ENCODE assay signal across 31 mouse cellular contexts in the genomic region with DNA sequence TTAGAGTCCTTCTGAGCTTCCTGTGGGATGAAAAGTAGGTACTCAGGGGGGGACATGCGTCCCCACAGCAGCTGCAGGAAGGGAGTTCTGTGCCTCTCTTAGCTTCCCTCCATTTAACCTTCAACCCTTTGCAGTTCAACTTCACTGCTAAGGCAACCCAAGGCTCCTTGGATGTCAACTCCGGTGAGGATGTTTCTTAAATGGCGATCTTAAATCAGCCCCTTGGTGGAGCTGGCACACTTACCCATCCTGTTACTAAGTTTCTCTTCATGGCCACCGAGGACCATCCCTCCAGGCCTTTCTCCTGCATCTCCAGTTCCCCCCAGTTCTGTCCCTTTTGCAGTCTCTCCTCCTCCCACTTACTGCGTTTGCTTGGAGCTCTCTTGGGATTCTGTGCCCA. TPM values are rescaled to one million over a fixed set of nuclear protein-coding genes. Genes with fewer than 3 reads are reported as not detected.
"Had no signal": no experiment of that assay in that cellular context is flagged by ENCODE, and none has a peak within 500 bp of the region (broad histone marks: within the 10 kb centered on the region; RNA-seq: fewer than 3 reads in every experiment).

No protein-coding gene starts in this region.

- H3K27ac ChIP-seq: gastrocnemius, adult 2 months; heart, embryonic 13.5 days; heart, embryonic 15.5 days; hindbrain, embryonic 10.5 days; hindbrain, embryonic 12.5 days; hindbrain, embryonic 14.5 days; layer of hippocampus, adult 2 months; left cerebral cortex, adult 2 months; limb, embryonic 12.5 days; liver, embryonic 13.5 days; liver, embryonic 15.5 days had no signal

- H3K36me3 ChIP-seq: heart, embryonic 13.5 days; heart, embryonic 15.5 days; hindbrain, embryonic 10.5 days; hindbrain, embryonic 12.5 days; limb, embryonic 12.5 days; liver, embryonic 13.5 days; liver, embryonic 15.5 days had no signal

- H3K9me3 ChIP-seq: heart, embryonic 13.5 days; heart, embryonic 15.5 days; hindbrain, embryonic 10.5 days; hindbrain, embryonic 12.5 days; limb, embryonic 12.5 days; liver, embryonic 13.5 days had no signal

- DNase-seq: gastrocnemius, adult 2 months; gastrocnemius, postnatal 10 days; gastrocnemius, postnatal 25 days; heart, postnatal 14 days; heart, postnatal 4 days; kidney, adult 18-20 months; kidney, adult 8-10 months; kidney, postnatal 10 days; kidney, postnatal 4 days; liver; liver, embryonic 13.5 days had no signal

- ATAC-seq: hindbrain, embryonic 16.5 days; inflammation-experienced regulatory T-cells, adult 6 months; intestine, postnatal 0 days had no signal

- H3K9ac ChIP-seq: heart, embryonic 13.5 days; heart, embryonic 15.5 days; hindbrain, embryonic 12.5 days; hindbrain, embryonic 14.5 days; limb, embryonic 12.5 days; liver, embryonic 13.5 days; liver, embryonic 15.5 days had no signal

- H3K4me2 ChIP-seq: heart, embryonic 11.5 days; heart, embryonic 13.5 days; heart, embryonic 15.5 days; hindbrain, embryonic 12.5 days; hindbrain, embryonic 14.5 days; limb, embryonic 12.5 days; liver, embryonic 11.5 days; liver, embryonic 13.5 days; liver, embryonic 15.5 days had no signal

- H3K4me3 ChIP-seq: gastrocnemius, adult 2 months; heart, embryonic 13.5 days; heart, embryonic 15.5 days; hindbrain, embryonic 10.5 days; hindbrain, embryonic 12.5 days; layer of hippocampus, adult 2 months; left cerebral cortex, adult 2 months; limb, embryonic 12.5 days; liver, embryonic 13.5 days; liver, embryonic 15.5 days had no signal

- H3K4me1 ChIP-seq: liver, embryonic 13.5 days; liver, embryonic 15.5 days had no signal

RNA-seq across cellular contexts. Expression of a gene that starts 6.8 kb away (rescaled TPM):
- total RNA-seq: gastrocnemius, adult 2 months; gastrocnemius, postnatal 10 days; gastrocnemius, postnatal 25 days; gastrocnemius, postnatal 4 days; heart, adult 8-10 months; heart, postnatal 14 days; heart, postnatal 4 days; layer of hippocampus, adult 2 months; layer of hippocampus, postnatal 10 days; layer of hippocampus, postnatal 25 days; left cerebral cortex, adult 2 months; left cerebral cortex, postnatal 14 days; left cerebral cortex, postnatal 36 days had no signal
- polyA plus RNA-seq: hindbrain, embryonic 12.5 days had no signal
